Mouse (Mus musculus) Patski (cell line): ENCODE measurements around the gene Nol4l. TPM values are rescaled to one million over a fixed set of nuclear protein-coding genes. Genes with fewer than 3 reads are reported as not detected.

Source experiments
- ATAC-seq: fragments of 100-300 bp; one replicate; pipeline ENCODE4 v1.8.0; 2021
- CTCF ChIA-PET: fragments of 350-600 bp; sonication (Branson Sonifier 250); formaldehyde crosslinking; loops from one replicate; lab custom pipeline; 2022; ENCODE audit warnings: inconsistent platforms; lab: Charles Lee
- POLR2A ChIA-PET: fragments of 350-600 bp; sonication (Branson Sonifier 250); formaldehyde crosslinking; loops from one replicate; lab custom pipeline; 2022; ENCODE audit warnings: antibody characterized with exemption, inconsistent platforms; lab: Charles Lee
- DNase-seq: peaks from one replicate; pipeline ENCODE4 v3.0.0-alpha.2; 2011; ENCODE audit warnings: low read depth, low spot score
- H3K27me3 ChIP-seq: fragments of 371-371 bp; one replicate; pipeline ENCODE4 v1.5.1; 2021
- CTCF ChIP-seq: fragments of 100-300 bp; IDR thresholded peaks from one replicate; pipeline ENCODE4 v1.5.1; 2021
- in situ Hi-C: fragments of 300-500 bp; cut with MboI; formaldehyde crosslinking; loops from 3 replicates; pipeline ENCODE4 v1.11.1; 2018; ENCODE audit warnings: low pct_unique_long_range_greater_than_20kb, mixed read lengths
- polyA plus RNA-seq: library from polyadenylated mRNA; unstranded; gene quantifications from one replicate; pipeline ENCODE4 v1.2.3, GENCODE M21; 2021

The Nol4l gene
- polyA plus RNA-seq, 1 experiment from 2014 or later, result 17.8 TPM

- ATAC-seq (peak; percentile 14), DNase-seq (no peak)
- in situ Hi-C loops, result no loop called here
- H3K27me3 ChIP-seq, result no peaks in the 10 kb centered on the region
- ChIA-PET CTCF (no interaction called here), POLR2A (no interaction called here)
- TF ChIP-seq CTCF, result no peak
These were observed 38.8 kb downstream of the Nol4l start for GRCm38 (mm10) chr2:153490940-153491339.

DNA sequence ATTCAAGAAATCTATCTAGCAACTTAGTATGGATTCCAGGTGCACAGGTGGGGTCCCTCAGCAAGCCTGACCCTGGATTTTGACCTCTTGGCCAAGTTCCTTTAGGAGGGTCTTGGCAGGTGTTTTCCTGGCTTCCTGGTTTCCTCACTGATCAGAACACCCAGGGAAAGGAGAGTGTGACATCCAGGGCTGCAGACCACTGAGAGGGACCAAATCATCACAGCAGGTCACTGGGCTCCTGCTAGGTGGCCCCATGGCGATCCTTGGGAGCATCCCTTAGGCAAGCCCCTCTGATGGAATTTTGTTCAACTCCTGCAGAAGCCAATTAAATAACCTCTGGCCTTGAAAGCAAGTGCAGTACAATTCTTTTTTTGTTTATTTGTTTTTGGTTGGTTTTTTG is 39.7 kb downstream of the Nol4l start:
- ChIA-PET POLR2A (no interaction called here), CTCF (no interaction called here)
- ATAC-seq (no peak), DNase-seq (no peak)
- no peak for TF ChIP-seq CTCF
- no peaks in the 10 kb centered on the region for H3K27me3 ChIP-seq
- in situ Hi-C loops, result no loop called here

DNA sequence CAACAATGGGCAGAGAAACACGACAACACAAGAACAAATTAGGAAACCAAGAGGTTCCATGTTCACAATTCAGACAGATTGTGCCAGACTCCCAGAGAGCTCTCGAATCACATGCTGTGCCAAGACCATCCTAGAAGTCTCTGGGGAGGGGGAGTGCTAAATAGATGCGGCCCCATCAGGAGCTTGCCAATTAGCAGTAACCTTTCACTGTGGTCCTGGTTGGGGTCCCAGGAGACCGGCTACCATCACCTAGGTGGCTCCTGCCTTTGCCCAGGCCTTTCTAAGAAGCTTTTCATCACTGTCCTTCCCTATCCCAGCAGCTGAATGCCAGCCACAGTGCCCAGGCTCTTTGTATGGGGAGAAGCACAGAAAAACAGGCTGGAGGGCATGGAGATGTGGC is 45.7 kb downstream of the Nol4l start:
- H3K27me3 ChIP-seq, result no peaks in the 10 kb centered on the region
- ChIA-PET CTCF (interaction anchor here (1.2 to 3.2 kb wide), 4 partner anchors 15 to 102 kb away, joined by 3 to 13 read pairs (median 6); no protein-coding TSS in a partner anchor), POLR2A (no interaction called here)
- DNase-seq, result no peak
- TF ChIP-seq CTCF, result no peak
- in situ Hi-C loops, result loop anchor here (5.0 kb wide), 2 partner anchors 48 to 103 kb away; no protein-coding TSS in a partner anchor
- no peak for ATAC-seq

- POLR2A ChIA-PET, result no interaction called here
- no peak for TF ChIP-seq CTCF
- peak; percentile 58 for ATAC-seq
- CTCF ChIA-PET, result interaction anchor here (1.0 to 3.2 kb wide), 7 partner anchors 13 to 103 kb away, joined by 3 to 13 read pairs (median 4); no protein-coding TSS in a partner anchor
- no peaks in the 10 kb centered on the region for H3K27me3 ChIP-seq
- peak; percentile 67 for DNase-seq
- in situ Hi-C loops, result loop anchor here (5.0 kb wide), 2 partner anchors 49 to 104 kb away; no protein-coding TSS in a partner anchor
These were observed 46.4 kb downstream of the Nol4l start for GRCm38 (mm10) chr2:153483118-153483983.

DNA sequence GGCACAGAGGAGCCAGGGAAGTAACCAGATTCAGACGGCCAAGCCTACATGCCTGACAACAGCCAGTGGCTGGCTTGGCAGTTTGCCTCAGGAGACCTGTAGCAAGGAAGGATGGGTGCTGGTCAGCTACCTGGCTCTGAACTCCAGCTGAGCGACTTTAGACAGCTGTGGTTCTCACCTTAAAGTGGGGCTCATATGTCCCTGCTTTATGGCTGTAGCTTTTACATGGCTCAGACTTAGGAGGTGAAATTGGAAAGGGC is 48.0 kb downstream of the Nol4l start:
- no peaks in the 10 kb centered on the region for H3K27me3 ChIP-seq
- ChIA-PET POLR2A (no interaction called here), CTCF (interaction anchor here (1.1 to 3.2 kb wide), 4 partner anchors 24 to 124 kb away, joined by 3 to 13 read pairs (median 4); no protein-coding TSS in a partner anchor)
- ATAC-seq, result no peak
- in situ Hi-C loops, result loop anchor here (5.0 kb wide), 2 partner anchors 51 to 106 kb away; no protein-coding TSS in a partner anchor
- DNase-seq, result no peak
- TF ChIP-seq CTCF, result no peak

DNA sequence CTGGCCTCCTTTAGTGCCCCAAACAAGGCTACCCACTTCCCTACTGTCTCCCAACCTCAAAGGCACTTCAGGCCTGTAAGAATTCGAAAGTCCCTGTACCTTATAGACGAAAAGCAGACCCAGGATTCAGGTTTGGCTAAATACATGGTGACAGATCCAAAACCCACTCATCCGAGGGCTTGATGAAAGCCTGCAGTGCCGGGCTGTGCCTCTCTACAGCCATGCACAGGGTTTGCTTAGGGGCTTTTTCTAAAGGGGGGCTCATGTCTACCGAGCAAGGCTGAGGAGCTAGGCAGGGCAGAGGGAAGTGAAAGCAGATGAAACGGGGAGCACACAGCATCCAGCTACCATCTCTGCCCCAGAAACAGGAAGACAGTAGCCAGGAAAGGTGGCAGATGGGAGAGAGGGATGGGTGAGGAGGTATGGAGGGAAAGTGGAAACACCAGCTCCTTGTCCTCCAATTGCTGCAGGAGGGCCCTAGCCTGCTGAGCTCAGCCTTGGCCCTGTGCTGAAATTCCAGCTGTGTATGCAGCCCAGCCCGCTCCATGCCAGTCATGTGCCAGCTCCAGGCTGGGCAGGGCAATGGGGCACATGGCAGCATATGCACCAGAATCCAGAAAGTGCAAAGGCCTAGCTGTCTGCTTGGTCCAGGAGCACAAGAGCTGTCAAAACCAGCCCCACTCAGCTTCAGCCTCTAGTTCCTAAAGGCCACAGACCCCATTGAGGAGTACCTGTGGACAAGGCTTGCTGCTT is 48.5 kb downstream of the Nol4l start:
- no peak for TF ChIP-seq CTCF
- DNase-seq (no peak), ATAC-seq (no peak)
- POLR2A ChIA-PET, result no interaction called here
- CTCF ChIA-PET, result interaction anchor here (0.7 to 3.2 kb wide), 5 partner anchors 18 to 125 kb away, joined by 3 to 13 read pairs (median 3); no protein-coding TSS in a partner anchor
- in situ Hi-C loops, result loop anchor here (5.0 kb wide), 2 partner anchors 51 to 106 kb away; no protein-coding TSS in a partner anchor
- H3K27me3 ChIP-seq, result no peaks in the 10 kb centered on the region

- no peak for TF ChIP-seq CTCF
- CTCF ChIA-PET, result interaction anchor here (1.0 to 5.9 kb wide), 8 partner anchors 9 to 108 kb away, joined by 3 to 48 read pairs (median 5); no protein-coding TSS in a partner anchor
- in situ Hi-C loops, result no loop called here
- POLR2A ChIA-PET, result no interaction called here
- ATAC-seq, result no peak
- H3K27me3 ChIP-seq, result no peaks in the 10 kb centered on the region
- no peak for DNase-seq
These were observed 50.3 kb downstream of the Nol4l start for GRCm38 (mm10) chr2:153479486-153479885.

DNA sequence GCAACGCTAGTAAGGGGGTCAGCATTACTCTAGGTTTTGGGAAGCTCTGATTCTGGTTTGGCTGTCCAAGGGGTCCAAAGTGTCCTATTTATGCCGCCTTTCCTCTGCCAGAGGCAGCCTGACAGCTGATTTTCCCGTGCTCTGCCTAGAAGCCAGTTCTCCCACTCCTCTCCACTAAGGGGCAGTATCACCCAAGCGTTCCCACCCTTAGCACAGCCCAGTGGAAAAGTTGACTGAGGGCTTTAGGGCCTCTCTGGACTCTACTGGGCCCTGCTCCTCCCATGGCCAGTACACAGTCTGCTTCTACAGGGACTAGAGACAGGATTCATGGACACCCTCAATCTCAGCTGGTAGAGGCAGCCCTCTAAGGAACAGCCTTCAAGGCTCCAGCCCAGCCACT is 51.2 kb downstream of the Nol4l start:
- ChIA-PET CTCF (interaction anchor here (0.6 to 5.9 kb wide), 15 partner anchors 10 to 114 kb away, joined by 3 to 48 read pairs (median 5); no protein-coding TSS in a partner anchor), POLR2A (interaction anchor here (0.6 to 1.2 kb wide), 4 partner anchors 44 to 175 kb away, joined by 3 to 4 read pairs (median 3); no protein-coding TSS in a partner anchor)
- in situ Hi-C loops, result no loop called here
- H3K27me3 ChIP-seq, result no peaks in the 10 kb centered on the region
- TF ChIP-seq CTCF, result no peak
- DNase-seq (no peak), ATAC-seq (peak; percentile 46)

GRCm38 (mm10) chr2:153475114-153476112 is 54.4 kb downstream of the Nol4l start:
- ChIA-PET CTCF (interaction anchor here (0.8 to 5.9 kb wide), 3 partner anchors 12 to 112 kb away, joined by 3 to 48 read pairs (median 3); no protein-coding TSS in a partner anchor), POLR2A (no interaction called here)
- no peaks in the 10 kb centered on the region for H3K27me3 ChIP-seq
- ATAC-seq, result peak; percentile 61
- peak; percentile 83 for DNase-seq
- TF ChIP-seq CTCF, result no peak
- in situ Hi-C loops, result no loop called here
